Comparison of ENCODE assay signal across 8 mouse cellular contexts in genomic region chr4:110351178-110352000, GRCm38 (mm10). TPM values are rescaled to one million over a fixed set of nuclear protein-coding genes. Genes with fewer than 3 reads are reported as not detected.
DNase-seq lines count a peak whose midpoint lies in the region; ATAC-seq lines count a peak whose summit lies in the region.

TSS of gene Elavl4 (minus strand) at chr4:110351909.

- H3K27me3 ChIP-seq in embryonic facial prominence, embryonic 12.5 days = no peaks in the 10 kb centered on the region
- no peaks in the 10 kb centered on the region for H3K27me3 ChIP-seq in heart, embryonic 12.5 days (replicated peaks)
- no peaks in the 10 kb centered on the region for H3K27me3 ChIP-seq in kidney, embryonic 16.5 days (ENCODE audit: insufficient read depth, low read length)
- no peaks in the 10 kb centered on the region for H3K27me3 ChIP-seq in limb, embryonic 15.5 days
- no peaks in the 10 kb centered on the region for H3K27me3 ChIP-seq in neural tube, embryonic 12.5 days (replicated peaks)

- peak within 1 kb of the TSS; percentile 71 for H3K27ac ChIP-seq in embryonic facial prominence, embryonic 12.5 days
- H3K27ac ChIP-seq in heart, embryonic 12.5 days (ENCODE audit: poor library complexity, severe bottlenecking) = peak within 1 kb of the TSS; percentile 73
- peak within 1 kb of the TSS; percentile 74 for H3K27ac ChIP-seq in kidney, embryonic 16.5 days (ENCODE audit: low read length)
- H3K27ac ChIP-seq in limb, embryonic 15.5 days = 0 out of 2 replicates have a peak within 1 kb of the TSS, but pooled peaks have one; percentile 17
- H3K27ac ChIP-seq in neural tube, embryonic 12.5 days = peak within 1 kb of the TSS; percentile 67

- no peaks in the 10 kb centered on the region for H3K36me3 ChIP-seq in embryonic facial prominence, embryonic 12.5 days
- H3K36me3 ChIP-seq in heart, embryonic 12.5 days = no peaks in the 10 kb centered on the region
- no peaks in the 10 kb centered on the region for H3K36me3 ChIP-seq in kidney, embryonic 16.5 days (ENCODE audit: insufficient read depth, low read length)
- no peaks in the 10 kb centered on the region for H3K36me3 ChIP-seq in limb, embryonic 15.5 days
- no peaks in the 10 kb centered on the region for H3K36me3 ChIP-seq in neural tube, embryonic 12.5 days

- peak; percentile 0 for DNase-seq in CD4-positive, CD25-positive, alpha-beta regulatory T cell, adult 2 months (ENCODE audit: low read depth, low spot score)
- peak; percentile 31 for DNase-seq in telencephalon, adult 2 months (ENCODE audit: low read depth, low spot score)

- peak within 1 kb of the TSS; percentile 67 for H3K4me2 ChIP-seq in embryonic facial prominence, embryonic 12.5 days (replicated peaks)
- peak within 1 kb of the TSS; percentile 74 for H3K4me2 ChIP-seq in heart, embryonic 12.5 days
- H3K4me2 ChIP-seq in kidney, embryonic 16.5 days (replicated peaks; ENCODE audit: low read depth, low read length) = peak within 1 kb of the TSS; percentile 89
- H3K4me2 ChIP-seq in limb, embryonic 15.5 days = peak within 1 kb of the TSS; percentile 87
- peak within 1 kb of the TSS; percentile 68 for H3K4me2 ChIP-seq in neural tube, embryonic 12.5 days (replicated peaks)

- under 1% methylated on average over 75 of the region's 75 CpGs for WGBS in embryonic facial prominence, embryonic 12.5 days
- under 1% methylated on average over 74 of the region's 75 CpGs for whole genome bisulfite sequencing in heart, embryonic 12.5 days
- WGBS in kidney, embryonic 16.5 days = under 1% methylated on average over 75 of the region's 75 CpGs
- WGBS in limb, embryonic 15.5 days = under 1% methylated on average over 58 of the region's 75 CpGs
- WGBS in neural tube, embryonic 12.5 days = under 1% methylated on average over 74 of the region's 75 CpGs

- H3K9me3 ChIP-seq in embryonic facial prominence, embryonic 12.5 days = no peaks in the 10 kb centered on the region
- H3K9me3 ChIP-seq in heart, embryonic 12.5 days (replicated peaks) = no peaks in the 10 kb centered on the region
- H3K9me3 ChIP-seq in kidney, embryonic 16.5 days (ENCODE audit: low read length) = no peaks in the 10 kb centered on the region
- no peaks in the 10 kb centered on the region for H3K9me3 ChIP-seq in limb, embryonic 15.5 days
- no peaks in the 10 kb centered on the region for H3K9me3 ChIP-seq in neural tube, embryonic 12.5 days

- peaks cover 3% of the 10 kb centered on the region; the same call in 1 of the 2 replicates for H3K4me1 ChIP-seq in embryonic facial prominence, embryonic 12.5 days
- H3K4me1 ChIP-seq in heart, embryonic 12.5 days (replicated peaks) = no peaks in the 10 kb centered on the region
- H3K4me1 ChIP-seq in kidney, embryonic 16.5 days (ENCODE audit: insufficient read depth, low read length) = no peaks in the 10 kb centered on the region
- H3K4me1 ChIP-seq in limb, embryonic 15.5 days = no peaks in the 10 kb centered on the region
- no peaks in the 10 kb centered on the region for H3K4me1 ChIP-seq in neural tube, embryonic 12.5 days

- peak within 1 kb of the TSS; percentile 47 for H3K9ac ChIP-seq in embryonic facial prominence, embryonic 12.5 days
- H3K9ac ChIP-seq in heart, embryonic 12.5 days = peak within 1 kb of the TSS; percentile 79
- peak within 1 kb of the TSS; percentile 69 for H3K9ac ChIP-seq in kidney, embryonic 16.5 days (replicated peaks; ENCODE audit: low read length)
- peak within 1 kb of the TSS; percentile 54 for H3K9ac ChIP-seq in limb, embryonic 15.5 days
- peak within 1 kb of the TSS; percentile 69 for H3K9ac ChIP-seq in neural tube, embryonic 12.5 days

- no peak for ATAC-seq in CD4-positive, CD25-positive, alpha-beta regulatory T cell, adult 4 months
- ATAC-seq in embryonic facial prominence, embryonic 12.5 days (ENCODE audit: insufficient number of reproducible peaks, insufficient read depth, low FRiP score, low TSS enrichment) = peak; percentile 96
- peak; percentile 93 for ATAC-seq in heart, embryonic 12.5 days (ENCODE audit: insufficient number of reproducible peaks, low FRiP score)
- ATAC-seq in kidney, embryonic 16.5 days (ENCODE audit: low FRiP score, low TSS enrichment) = peak; percentile 97
- ATAC-seq in limb, embryonic 15.5 days (ENCODE audit: insufficient number of reproducible peaks, low FRiP score, low TSS enrichment, low read depth) = peak; percentile 80
- peak; percentile 96 for ATAC-seq in neural tube, embryonic 12.5 days (ENCODE audit: low FRiP score, low read depth)

- H3K4me3 ChIP-seq in embryonic facial prominence, embryonic 12.5 days = peak within 1 kb of the TSS; percentile 60
- peak within 1 kb of the TSS; percentile 64 for H3K4me3 ChIP-seq in heart, embryonic 12.5 days
- peak within 1 kb of the TSS; percentile 70 for H3K4me3 ChIP-seq in kidney, embryonic 16.5 days (ENCODE audit: low read length)
- peak within 1 kb of the TSS; percentile 52 for H3K4me3 ChIP-seq in limb, embryonic 15.5 days
- H3K4me3 ChIP-seq in neural tube, embryonic 12.5 days = peak within 1 kb of the TSS; percentile 50

RNA-seq across cellular contexts. Expression of gene Elavl4, which starts in this region (rescaled TPM):
- under 1 TPM in 1 of 2 experiments, not detected in 1; 0.15 TPM for polyA plus RNA-seq in CD4-positive, CD25-positive, alpha-beta regulatory T cell, adult 4 months (2017; shearing (Covaris generic))
- polyA plus RNA-seq in embryonic facial prominence, embryonic 12.5 days (2016; fragmentation: Nextera tagmentation; extraction: Ambion mirVana) = 64.8 and 70.5 TPM in 2 replicates
- polyA plus RNA-seq in heart, embryonic 12.5 days (2016; fragmentation: Nextera tagmentation; extraction: Ambion mirVana) = 3.3 and 3.7 TPM in 2 replicates
- polyA plus RNA-seq in kidney, embryonic 16.5 days (2015; fragmentation: Nextera tagmentation; extraction: Ambion mirVana) = 10.9 and 15.9 TPM in 2 replicates
- 1.7 and 1.9 TPM in 2 replicates for polyA plus RNA-seq in limb, embryonic 15.5 days (2015; fragmentation: Nextera tagmentation; extraction: Ambion mirVana)
- 386 and 453 TPM in 2 replicates for polyA plus RNA-seq in neural tube, embryonic 12.5 days (2016; fragmentation: Nextera tagmentation; extraction: Ambion mirVana)

Comparison
In these comparisons a context has a peak if more than half of its experiments do, and no peak if none do; other contexts are left out.
1. H3K27ac ChIP-seq: peak in every context shown above with its lines; median percentile 74 in kidney, embryonic 16.5 days; 73 in heart, embryonic 12.5 days; 71 in embryonic facial prominence, embryonic 12.5 days; 67 in neural tube, embryonic 12.5 days; 17 in limb, embryonic 15.5 days.